Mouse (Mus musculus) testis, adult 2 months (tissue): Measurements from ENCODE around the gene Hist3h2a.

Experiments used
- CTCF ChIP-seq: fragments of 200-500 bp; IDR thresholded peaks from 2 replicates; pipeline ENCODE4 v1.5.1; 2012; ENCODE audit warnings: low read depth, mild to moderate bottlenecking, inconsistent platforms, low read length, moderate library complexity; ENCODE audit not compliant: control insufficient read depth, insufficient read depth, insufficient replicate concordance
- POLR2A ChIP-seq: fragments of 200-500 bp; IDR thresholded peaks from 2 replicates; pipeline ENCODE4 v1.6.1; 2012; ENCODE audit warnings: low read depth, mild to moderate bottlenecking, inconsistent platforms, low read length, moderate library complexity; ENCODE audit not compliant: control insufficient read depth

DNA sequence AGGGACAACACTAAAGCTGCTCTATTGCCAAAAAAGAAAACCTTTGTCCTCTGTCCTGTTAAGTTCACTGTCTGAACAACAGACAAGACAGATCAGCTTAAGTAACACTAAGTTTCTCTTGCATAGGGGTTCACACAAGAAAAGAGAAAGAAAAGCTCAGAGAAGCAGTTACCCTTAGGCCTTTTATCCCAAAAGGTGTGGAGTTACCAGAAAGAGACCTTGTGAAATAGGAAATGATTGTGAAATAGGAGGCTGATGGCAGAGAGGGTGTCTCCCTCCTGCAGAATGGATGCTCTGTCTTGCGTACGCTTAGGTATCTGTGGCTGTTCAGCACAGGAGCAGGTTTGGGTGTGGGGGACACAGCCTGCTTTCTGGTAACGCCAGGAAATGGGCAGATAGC is 24.7 kb downstream of the Hist3h2a start:
- TF ChIP-seq POLR2A, result no peak
- no peak for TF ChIP-seq CTCF
